In the genomic region with DNA sequence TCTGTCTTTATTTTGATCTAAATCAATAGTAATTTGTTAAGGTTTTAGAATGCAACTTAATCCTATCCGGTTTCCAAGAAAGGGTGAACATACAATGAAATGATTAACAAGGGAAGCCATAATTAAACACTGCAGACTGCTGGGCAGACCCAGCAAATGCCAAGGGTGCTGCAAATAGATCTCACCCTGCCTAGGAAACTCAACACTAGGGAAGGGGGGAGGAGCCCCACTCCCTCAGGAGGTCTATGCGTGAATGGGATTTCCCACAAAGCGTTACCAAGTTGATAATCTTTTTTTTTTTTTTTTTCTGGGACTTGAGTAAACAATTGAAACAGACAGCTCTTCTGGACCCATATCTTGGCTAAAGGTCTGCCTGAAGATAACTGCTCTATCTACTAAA, we compare ENCODE assay signal across 18 mouse cellular contexts.
DNase-seq lines count a peak whose midpoint lies in the region; ATAC-seq lines count a peak whose summit lies in the region.
"Had no signal": no experiment of that assay in that cellular context is flagged by ENCODE, and none has a peak within 500 bp of the region (broad histone marks: within the 10 kb centered on the region; RNA-seq: fewer than 3 reads in every experiment).

No protein-coding gene starts in this region.

- peak; percentile 13 for DNase-seq in heart, adult 11 months
- no peak for DNase-seq in heart, postnatal 25 days (ENCODE audit: low spot score)
- DNase-seq in kidney, postnatal 4 days, result peak; percentile 7
- DNase-seq in kidney, postnatal 14 days, result no peak
- peak; percentile 77 for DNase-seq in midbrain, embryonic 11.5 days (ENCODE audit: low spot score, missing footprints)
- DNase-seq: adrenal gland, adult 8-10 months; cerebellum, adult 11-12 months; cerebellum, adult 9-10 months; cerebellum, postnatal 25 days; forebrain, postnatal 0 days; gastrocnemius, postnatal 14 days; heart, postnatal 36 days had no signal

- peaks cover 17% of the 10 kb centered on the region for H3K4me1 ChIP-seq in midbrain, embryonic 11.5 days (ENCODE audit: control insufficient read depth, insufficient read depth, low read length)
- H3K4me1 ChIP-seq in midbrain, embryonic 13.5 days (replicated peaks), result peaks cover 25% of the 10 kb centered on the region
- H3K4me1 ChIP-seq: embryonic facial prominence, embryonic 13.5 days; heart, embryonic 12.5 days; hindbrain, embryonic 15.5 days had no signal

- H3K27me3 ChIP-seq in midbrain, embryonic 11.5 days (ENCODE audit: control insufficient read depth, insufficient read depth, low read length), result peaks cover 4% of the 10 kb centered on the region
- H3K27me3 ChIP-seq in midbrain, embryonic 13.5 days, result 0 out of 2 replicates have a peak, but pooled peaks cover 7% of the 10 kb centered on the region
- H3K27me3 ChIP-seq: embryonic facial prominence, embryonic 13.5 days; forebrain, embryonic 13.5 days; hindbrain, embryonic 15.5 days had no signal

- no peak for ATAC-seq in midbrain, embryonic 11.5 days (ENCODE audit: low FRiP score)
- ATAC-seq in midbrain, embryonic 13.5 days, result no peak
- ATAC-seq in monocyte, adult 5-6 weeks (replicated peaks; ENCODE audit: insufficient number of reproducible peaks, low FRiP score, low TSS enrichment, poor library complexity, severe bottlenecking), result no peak
- ATAC-seq: forebrain, embryonic 13.5 days; forebrain, postnatal 0 days had no signal

- no peaks in the 10 kb centered on the region for H3K9me3 ChIP-seq in midbrain, embryonic 11.5 days (ENCODE audit: control insufficient read depth, low read length)
- no peaks in the 10 kb centered on the region for H3K9me3 ChIP-seq in midbrain, embryonic 13.5 days
- H3K9me3 ChIP-seq: embryonic facial prominence, embryonic 13.5 days; forebrain, embryonic 13.5 days; heart, embryonic 12.5 days; hindbrain, embryonic 15.5 days had no signal

- H3K27ac ChIP-seq in midbrain, embryonic 11.5 days (ENCODE audit: low read depth, low read length), result no peak overlapping the region
- no peak overlapping the region for H3K27ac ChIP-seq in midbrain, embryonic 13.5 days
- H3K27ac ChIP-seq: embryonic facial prominence, embryonic 13.5 days; forebrain, embryonic 13.5 days; hindbrain, embryonic 15.5 days had no signal

- H3K9ac ChIP-seq in midbrain, embryonic 11.5 days (ENCODE audit: low read length), result no peak overlapping the region
- no peak overlapping the region for H3K9ac ChIP-seq in midbrain, embryonic 13.5 days (replicated peaks)
- H3K9ac ChIP-seq: embryonic facial prominence, embryonic 13.5 days; forebrain, embryonic 13.5 days; forebrain, postnatal 0 days; heart, embryonic 12.5 days; hindbrain, embryonic 15.5 days had no signal

- WGBS in midbrain, embryonic 11.5 days, result 7% methylated on average over 3 of the region's 3 CpGs
- WGBS in midbrain, embryonic 13.5 days, result 7% methylated on average over 3 of the region's 3 CpGs

- H3K4me3 ChIP-seq in midbrain, embryonic 11.5 days (ENCODE audit: low read depth, low read length), result no peak overlapping the region
- H3K4me3 ChIP-seq in midbrain, embryonic 13.5 days (replicated peaks), result no peak overlapping the region
- H3K4me3 ChIP-seq: embryonic facial prominence, embryonic 13.5 days; forebrain, embryonic 13.5 days; heart, embryonic 12.5 days; hindbrain, embryonic 15.5 days had no signal

- intact Hi-C loops in heart, postnatal 25 days (cut with DNase I), result no loop called here

- H3K4me2 ChIP-seq in midbrain, embryonic 11.5 days, result no peak overlapping the region
- no peak overlapping the region for H3K4me2 ChIP-seq in midbrain, embryonic 13.5 days (replicated peaks)
- H3K4me2 ChIP-seq: embryonic facial prominence, embryonic 13.5 days; forebrain, embryonic 13.5 days; heart, embryonic 12.5 days; hindbrain, embryonic 15.5 days had no signal

- H3K36me3 ChIP-seq in midbrain, embryonic 11.5 days (ENCODE audit: control insufficient read depth, insufficient read depth, low read length), result no peaks in the 10 kb centered on the region
- no peaks in the 10 kb centered on the region for H3K36me3 ChIP-seq in midbrain, embryonic 13.5 days
- H3K36me3 ChIP-seq: embryonic facial prominence, embryonic 13.5 days; heart, embryonic 12.5 days; hindbrain, embryonic 15.5 days had no signal

Comparison
In these comparisons a context has a peak if more than half of its experiments do, and no peak if none do; other contexts are left out.
1. DNase-seq: peak in heart, adult 11 months (single experiment), kidney, postnatal 4 days (2 of 2) and midbrain, embryonic 11.5 days (single experiment); none in heart, postnatal 25 days (single experiment) and kidney, postnatal 14 days (single experiment).